Mouse (Mus musculus) heart, postnatal 0 days (tissue): ENCODE results near the gene Lmo1. TPM values are rescaled to one million over a fixed set of nuclear protein-coding genes. Genes with fewer than 3 reads are reported as not detected.

Experiments used
- ATAC-seq: fragments of 200-750 bp; cut with Nextera tagmentation; 2 replicates; pipeline ENCODE4 v1.8.0; 2017; ENCODE audit warnings: low read depth, moderate number of reproducible peaks, moderate library complexity; ENCODE audit not compliant: insufficient read depth
- DNase-seq: peaks from one replicate; pipeline ENCODE4 v3.0.0-alpha.2; 2016; ENCODE audit warnings: low spot score
- H3K27ac ChIP-seq: fragments of 300-500 bp; sonication (generic); 2 replicates; pipeline ENCODE4 v1.5.1; 2014; ENCODE audit warnings: low read depth, mild to moderate bottlenecking
- H3K27me3 ChIP-seq: fragments of 300-500 bp; sonication (generic); 2 replicates; pipeline ENCODE4 v1.6.1; 2014; ENCODE audit warnings: low read length, mixed read lengths; ENCODE audit not compliant: control insufficient read depth, insufficient read depth
- H3K36me3 ChIP-seq: fragments of 300-500 bp; sonication (generic); replicated peaks from 2 replicates; pipeline ENCODE4 v1.6.1; 2014; ENCODE audit warnings: low read length, mixed read lengths; ENCODE audit not compliant: control insufficient read depth, insufficient read depth
- H3K4me1 ChIP-seq: fragments of 300-500 bp; sonication (generic); 2 replicates; pipeline ENCODE4 v1.6.1; 2014; ENCODE audit warnings: antibody characterized with exemption; ENCODE audit not compliant: control insufficient read depth, insufficient read depth
- H3K4me2 ChIP-seq: fragments of 300-500 bp; sonication (generic); 2 replicates; pipeline ENCODE4 v1.6.1; 2014; ENCODE audit warnings: low read depth, mild to moderate bottlenecking, low read length, moderate library complexity
- H3K4me3 ChIP-seq: fragments of 300-500 bp; sonication (generic); 2 replicates; pipeline ENCODE4 v1.5.1; 2014; ENCODE audit warnings: low read depth, low read length
- H3K9ac ChIP-seq: fragments of 300-500 bp; sonication (generic); replicated peaks from 2 replicates; pipeline ENCODE4 v1.6.1; 2014; ENCODE audit warnings: low read depth, low read length, mixed read lengths
- H3K9me3 ChIP-seq: fragments of 300-500 bp; sonication (generic); replicated peaks from 2 replicates; pipeline ENCODE4 v1.6.1; 2016; ENCODE audit warnings: low read length; ENCODE audit not compliant: control insufficient read depth
- CTCF ChIP-seq: IDR thresholded peaks from 2 replicates; pipeline ENCODE4 v1.5.1; 2016; ENCODE audit warnings: antibody characterized with exemption, control low read depth, low read depth
- EP300 ChIP-seq: IDR thresholded peaks from 2 replicates; pipeline ENCODE4 v1.6.1; 2016; ENCODE audit warnings: antibody characterized with exemption, low read depth
- WGBS: fragments of 180-500 bp; shearing (Covaris S2); extraction: QIAGEN DNeasy Blood & Tissue Kit; methylation state at CpG from one replicate; pipeline ENCODE4 v1.1.7; 2014; 5-methylcytosine and 5-hydroxymethylcytosine counted together
- polyA plus RNA-seq: library from polyadenylated mRNA; unstranded; fragments of >200 nt; fragmentation: Nextera tagmentation; extraction: Ambion mirVana; gene quantifications from 2 replicates; pipeline ENCODE4 v1.2.1, GENCODE M21; 2015
- total RNA-seq: library from RNA; depleted of rRNA; stranded (reverse); fragments of >200 nt; gene quantifications from 2 replicates; pipeline ENCODE4 v1.2.3, GENCODE M21; 2014; ENCODE audit warnings: low replicate concordance

Gene Lmo1
- total and polyA plus RNA-seq, 2 experiments from 2014 or later: 1.9 to 6.3 TPM

- H3K4me3 ChIP-seq: no peak overlapping the region
- H3K4me1 ChIP-seq: no peaks in the 10 kb centered on the region
- DNase-seq (peak; percentile 63), ATAC-seq (peak; percentile 51; the same call in 1 of the 2 replicates)
- H3K4me2 ChIP-seq: no peak overlapping the region
- H3K9ac ChIP-seq: no peak overlapping the region
- no peaks in the 10 kb centered on the region for H3K9me3 ChIP-seq
- no peak overlapping the region for H3K27ac ChIP-seq
- 70% methylated on average over 2 of the region's 2 CpGs for WGBS
- no peaks in the 10 kb centered on the region for H3K36me3 ChIP-seq
- peak; percentile 88 for TF ChIP-seq CTCF
- no peak for TF ChIP-seq EP300
- H3K27me3 ChIP-seq: no peaks in the 10 kb centered on the region
Observed at GRCm38 (mm10) chr7:109218130-109218976, 43.3 kb upstream of the Lmo1 start.

GRCm38 (mm10) chr7:109209804-109210203 is 34.8 kb upstream of the Lmo1 start:
- Histone ChIP-seq H3K9me3 (no peaks in the 10 kb centered on the region), H3K27me3 (no peaks in the 10 kb centered on the region), H3K4me2 (no peak overlapping the region), H3K36me3 (no peaks in the 10 kb centered on the region), H3K4me3 (no peak overlapping the region), H3K4me1 (no peaks in the 10 kb centered on the region), H3K27ac (no peak overlapping the region), H3K9ac (no peak overlapping the region)
- ATAC-seq (no peak), DNase-seq (no peak)
- 71% methylated on average over 2 of the region's 2 CpGs for WGBS
- no peak for TF ChIP-seq CTCF
- TF ChIP-seq EP300: no peak

- Histone ChIP-seq H3K9me3 (no peaks in the 10 kb centered on the region), H3K27ac (no peak overlapping the region), H3K4me3 (no peak overlapping the region), H3K27me3 (no peaks in the 10 kb centered on the region), H3K9ac (no peak overlapping the region), H3K4me1 (no peaks in the 10 kb centered on the region), H3K4me2 (no peak overlapping the region), H3K36me3 (no peaks in the 10 kb centered on the region)
- TF ChIP-seq EP300 (no peak), CTCF (no peak)
- DNase-seq (no peak), ATAC-seq (no peak)
- WGBS: 69% methylated on average over 4 of the region's 4 CpGs
Observed at GRCm38 (mm10) chr7:109207811-109208210, 32.8 kb upstream of the Lmo1 start.

- Histone ChIP-seq H3K4me3 (no peak overlapping the region), H3K27me3 (no peaks in the 10 kb centered on the region), H3K9ac (no peak overlapping the region), H3K4me2 (no peak overlapping the region), H3K36me3 (no peaks in the 10 kb centered on the region), H3K9me3 (no peaks in the 10 kb centered on the region), H3K4me1 (no peaks in the 10 kb centered on the region), H3K27ac (no peak overlapping the region)
- DNase-seq (no peak), ATAC-seq (no peak)
- no peak for TF ChIP-seq EP300
- no peak for TF ChIP-seq CTCF
- 33% methylated on average over 2 of the region's 2 CpGs for whole genome bisulfite sequencing
Observed at GRCm38 (mm10) chr7:109206358-109206757, 31.4 kb upstream of the Lmo1 start.

GRCm38 (mm10) chr7:109203140-109203539 is 28.1 kb upstream of the Lmo1 start:
- WGBS: 57% methylated on average over 3 of the region's 3 CpGs
- no peak overlapping the region for H3K4me3 ChIP-seq
- H3K4me1 ChIP-seq: no peaks in the 10 kb centered on the region
- H3K27ac ChIP-seq: no peak overlapping the region
- ATAC-seq: no peak
- no peaks in the 10 kb centered on the region for H3K36me3 ChIP-seq
- no peak overlapping the region for H3K4me2 ChIP-seq
- H3K9me3 ChIP-seq: no peaks in the 10 kb centered on the region
- no peak for TF ChIP-seq CTCF
- no peak for TF ChIP-seq EP300
- no peak overlapping the region for H3K9ac ChIP-seq
- H3K27me3 ChIP-seq: no peaks in the 10 kb centered on the region
- no peak for DNase-seq
